8 mouse cellular contexts compared by ENCODE assay signal in the genomic region with DNA sequence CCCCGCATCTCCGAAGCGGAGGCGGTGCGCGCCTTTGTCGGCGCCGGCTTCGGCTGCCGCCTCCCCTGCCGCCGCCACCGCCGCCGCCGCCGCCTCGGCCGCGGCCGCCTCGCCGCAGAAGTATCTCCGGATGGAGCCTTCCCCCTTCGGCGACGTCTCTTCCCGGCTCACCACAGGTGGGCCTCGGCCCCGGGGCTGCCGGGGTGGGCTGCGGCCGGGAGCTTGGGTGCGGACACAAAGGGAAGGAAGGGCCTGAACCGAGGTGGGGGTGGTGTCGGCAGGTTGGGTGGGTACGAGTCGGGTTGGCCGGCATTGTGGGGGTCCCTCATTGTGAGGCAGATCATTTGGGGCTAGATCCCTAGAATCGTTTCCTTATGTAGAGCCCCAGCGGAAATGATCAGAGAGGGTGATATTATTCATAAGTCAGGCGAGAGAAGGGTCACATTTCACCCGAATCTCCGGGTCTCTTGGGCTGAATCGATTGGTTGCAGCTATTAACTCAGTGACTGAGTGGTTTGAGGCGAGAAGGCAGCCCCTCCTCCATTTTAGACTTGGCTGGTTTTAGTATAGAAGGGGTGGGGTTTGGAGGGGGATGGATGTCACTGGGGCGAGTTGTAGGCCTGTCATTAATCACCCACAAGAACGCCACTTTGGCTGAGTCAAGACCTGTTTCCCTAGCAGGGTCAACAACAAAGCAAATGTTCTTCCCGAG. TPM values are rescaled to one million over a fixed set of nuclear protein-coding genes. Genes with fewer than 3 reads are reported as not detected.
A peak's percentile ranks its signal among the peaks of the same experiment; 100 is the strongest.
DNase-seq lines count a peak whose midpoint lies in the region; ATAC-seq and TF ChIP-seq lines count a peak whose summit lies in the region.

No protein-coding gene starts in this region.

- ATAC-seq in hindbrain, embryonic 13.5 days (ENCODE audit: low FRiP score) = peak; percentile 62

- no peaks in the 10 kb centered on the region; the same call in 1 of the 2 replicates for H3K36me3 ChIP-seq in hindbrain, embryonic 13.5 days
- H3K36me3 ChIP-seq in midbrain, embryonic 10.5 days = peaks cover 13% of the 10 kb centered on the region

- WGBS in hindbrain, embryonic 13.5 days = under 1% methylated on average over 49 of the region's 50 CpGs
- 0% methylated on average over 50 of the region's 50 CpGs for WGBS in midbrain, embryonic 10.5 days

- peak overlapping the region; percentile 95 for H3K27ac ChIP-seq in left cerebral cortex, adult 2 months
- H3K27ac ChIP-seq in hindbrain, embryonic 13.5 days = peak overlapping the region; percentile 97
- H3K27ac ChIP-seq in midbrain, embryonic 10.5 days (replicated peaks) = peak overlapping the region; percentile 97

- H3K4me2 ChIP-seq in hindbrain, embryonic 13.5 days = peak overlapping the region; percentile 64

- H3K9ac ChIP-seq in hindbrain, embryonic 13.5 days = peak overlapping the region; percentile 100

- no peaks in the 10 kb centered on the region for H3K9me3 ChIP-seq in hindbrain, embryonic 13.5 days
- H3K9me3 ChIP-seq in midbrain, embryonic 10.5 days (replicated peaks) = no peaks in the 10 kb centered on the region

- intact Hi-C loops in left cerebral cortex, adult 2 months (cut with DNase I) = loop anchor here (10.0 kb wide), 2 partner anchors 1156 to 1306 kb away; no protein-coding TSS in a partner anchor
- intact Hi-C loops in left cerebral cortex, postnatal 4 days (cut with DNase I) = loop anchor here (10.0 kb wide), 2 partner anchors 626 to 1156 kb away; a partner anchor contains a TSS

- H3K4me1 ChIP-seq in hindbrain, embryonic 13.5 days (replicated peaks) = peaks cover 33% of the 10 kb centered on the region
- peaks cover 44% of the 10 kb centered on the region for H3K4me1 ChIP-seq in midbrain, embryonic 10.5 days

- H3K4me3 ChIP-seq in left cerebral cortex, adult 2 months = peak overlapping the region; percentile 83
- H3K4me3 ChIP-seq in hindbrain, embryonic 13.5 days = peak overlapping the region; percentile 97
- H3K4me3 ChIP-seq in midbrain, embryonic 10.5 days = peak overlapping the region; percentile 95

- H3K27me3 ChIP-seq in hindbrain, embryonic 13.5 days = no peaks in the 10 kb centered on the region
- H3K27me3 ChIP-seq in midbrain, embryonic 10.5 days (ENCODE audit: low read depth, poor library complexity, severe bottlenecking) = no peaks in the 10 kb centered on the region

- DNase-seq in left cerebral cortex, adult 2 months (ENCODE audit: extremely low spot score in 1 of 2, low spot score in 2 of 2) = peak; percentile 32
- DNase-seq in left cerebral cortex, adult 11 months (ENCODE audit: low spot score) = no peak
- DNase-seq in cerebellum, postnatal 10 days = peak; percentile 76 to 80
- DNase-seq in frontal cortex, postnatal 14 days (ENCODE audit: low spot score in 2 of 2) = peak; percentile 25 to 29
- peak; percentile 49 for DNase-seq in left cerebral cortex, postnatal 4 days
- peak; percentile 59 for DNase-seq in midbrain, embryonic 10.5 days (ENCODE audit: low spot score)
- DNase-seq in spleen, postnatal 14 days (ENCODE audit: low spot score in 2 of 2) = peak; percentile 17 to 36

- TF ChIP-seq CTCF in left cerebral cortex, adult 2 months (IDR thresholded peaks at IDR 0.05) = no peak

RNA-seq across cellular contexts. Expression of a gene that starts 0.5 kb away (rescaled TPM):
- total RNA-seq in left cerebral cortex, adult 2 months (2021) = 100 to 1,000 TPM in 1 of 2 experiments, 10 to 100 TPM in 1; 97.9 to 111 TPM
- 91.5 and 100 TPM in 2 replicates for polyA plus RNA-seq in hindbrain, embryonic 13.5 days (2015; fragmentation: Nextera tagmentation; extraction: Ambion mirVana)
- 100 to 1,000 TPM; 124 to 135 TPM for total RNA-seq in left cerebral cortex, postnatal 4 days (2021)
- polyA plus RNA-seq in midbrain, embryonic 10.5 days (2016; fragmentation: Nextera tagmentation; extraction: Ambion mirVana) = 58.7 and 67.0 TPM in 2 replicates
